Mouse (Mus musculus): ENCODE data around the gene Smok3a. TPM values are rescaled to one million over a fixed set of nuclear protein-coding genes. Genes with fewer than 3 reads are reported as not detected.

The Smok3a gene
- polyA plus RNA-seq, 2 experiments = not detected

DNA sequence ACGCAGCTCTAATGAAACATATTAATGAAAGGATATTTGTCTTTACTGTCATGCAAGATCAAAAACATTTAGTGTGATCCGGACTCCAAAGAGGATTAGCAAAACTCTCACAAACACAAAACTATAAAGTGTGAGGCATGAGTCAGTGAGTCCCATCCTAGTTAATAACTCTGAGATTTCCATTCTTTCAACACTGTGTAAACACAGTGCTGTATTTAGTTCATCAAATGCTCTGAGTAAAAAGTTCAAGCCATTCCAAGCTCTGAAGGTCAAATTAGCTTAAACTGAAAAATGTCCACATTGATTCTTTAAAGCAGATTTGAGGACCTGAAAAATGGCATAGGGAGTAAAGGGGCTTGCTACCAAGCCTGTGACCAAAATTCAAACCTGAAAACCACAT lies 42.0 kb upstream of the Smok3a start:
- Histone ChIP-seq H3K27ac (replicated peaks; ENCODE audit: low read depth, low read length) (no peak overlapping the region), H3K36me3 (ENCODE audit: control insufficient read depth, insufficient read depth, low read length) (no peaks in the 10 kb centered on the region), H3K4me1 (ENCODE audit: control insufficient read depth, insufficient read depth, low read length) (no peaks in the 10 kb centered on the region), H3K4me3 (replicated peaks; ENCODE audit: low read length) (no peak overlapping the region), H3K9me3 (ENCODE audit: control insufficient read depth, low read length) (no peaks in the 10 kb centered on the region), H3K9ac (ENCODE audit: low read depth, low read length, severe bottlenecking) (no peak overlapping the region), H3K4me2 (replicated peaks; ENCODE audit: low read depth, low read length, severe bottlenecking) (no peak overlapping the region), H3K27me3 (ENCODE audit: control insufficient read depth, insufficient read depth, low read length) (no peaks in the 10 kb centered on the region)
- ATAC-seq (ENCODE audit: low FRiP score, low read depth) = no peak
- 72% methylated on average over 2 of the region's 2 CpGs for WGBS
- no peak for DNase-seq (ENCODE audit: low spot score)
- TF ChIP-seq POLR2A (IDR thresholded peaks at IDR 0.05; ENCODE audit: borderline replicate concordance, extremely low read depth, insufficient read depth, insufficient read length) = no peak

DNA sequence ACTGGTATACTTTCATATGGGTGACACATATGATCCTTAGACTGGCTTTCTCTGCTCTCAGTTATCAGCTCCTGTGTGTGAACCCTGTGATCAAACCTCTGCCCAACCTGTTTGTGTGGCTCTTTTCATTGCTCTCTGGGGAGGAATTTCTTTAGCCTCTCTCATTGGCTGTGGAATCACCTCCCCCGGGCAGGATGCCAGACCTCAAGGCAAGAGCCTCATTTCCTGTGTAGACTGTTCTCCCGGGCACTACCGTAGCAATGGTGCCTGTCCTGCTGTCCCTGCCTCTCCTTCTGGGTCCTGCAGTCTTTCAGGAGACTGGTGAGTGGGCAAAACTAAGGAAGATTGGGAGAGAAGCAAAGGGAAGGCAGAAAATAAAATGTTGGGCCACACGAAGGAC lies 39.8 kb upstream of the Smok3a start, which contains the start of gene Azgp1:
Azgp1 (plus strand) TSS at position 221 of the 400 bp plus-strand sequence.
- Histone ChIP-seq H3K27me3 (ENCODE audit: control insufficient read depth, insufficient read depth, low read length) (no peaks in the 10 kb centered on the region), H3K4me3 (replicated peaks; ENCODE audit: low read length) (no peak within 1 kb of the TSS), H3K4me2 (replicated peaks; ENCODE audit: low read depth, low read length, severe bottlenecking) (no peak within 1 kb of the TSS), H3K9me3 (ENCODE audit: control insufficient read depth, low read length) (no peaks in the 10 kb centered on the region), H3K9ac (ENCODE audit: low read depth, low read length, severe bottlenecking) (no peak within 1 kb of the TSS), H3K36me3 (ENCODE audit: control insufficient read depth, insufficient read depth, low read length) (no peaks in the 10 kb centered on the region), H3K27ac (replicated peaks; ENCODE audit: low read depth, low read length) (no peak within 1 kb of the TSS), H3K4me1 (ENCODE audit: control insufficient read depth, insufficient read depth, low read length) (no peaks in the 10 kb centered on the region)
- no peak for TF ChIP-seq POLR2A (IDR thresholded peaks at IDR 0.05; ENCODE audit: borderline replicate concordance, extremely low read depth, insufficient read depth, insufficient read length)
- ATAC-seq (ENCODE audit: low FRiP score, low read depth) (no peak), DNase-seq (ENCODE audit: low spot score) (no peak)
- 57% methylated on average over 4 of the region's 4 CpGs for WGBS

DNA sequence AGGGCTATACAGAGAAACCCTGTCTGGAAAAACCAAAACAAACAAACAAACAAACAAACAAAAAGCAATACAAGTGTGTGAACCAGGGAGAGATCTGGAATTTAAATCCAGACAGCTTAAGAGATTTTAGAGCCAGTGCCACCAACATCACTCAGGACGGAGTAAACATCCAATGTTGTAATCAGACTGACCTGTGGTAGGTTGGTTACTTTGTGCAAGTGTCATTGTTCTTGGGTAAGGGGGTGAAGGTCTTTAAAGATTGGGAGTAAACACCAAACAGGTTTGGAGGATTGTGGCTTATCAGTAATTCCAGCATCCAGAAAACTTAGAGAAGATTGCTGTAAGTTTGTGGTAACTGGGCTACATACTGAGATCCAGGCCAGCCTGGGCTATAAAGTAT lies 34.7 kb upstream of the Smok3a start:
- Histone ChIP-seq H3K9ac (ENCODE audit: low read depth, low read length, severe bottlenecking) (no peak overlapping the region), H3K27me3 (ENCODE audit: control insufficient read depth, insufficient read depth, low read length) (no peaks in the 10 kb centered on the region), H3K27ac (replicated peaks; ENCODE audit: low read depth, low read length) (no peak overlapping the region), H3K4me3 (replicated peaks; ENCODE audit: low read length) (no peak overlapping the region), H3K4me1 (ENCODE audit: control insufficient read depth, insufficient read depth, low read length) (no peaks in the 10 kb centered on the region), H3K36me3 (ENCODE audit: control insufficient read depth, insufficient read depth, low read length) (no peaks in the 10 kb centered on the region), H3K9me3 (ENCODE audit: control insufficient read depth, low read length) (no peaks in the 10 kb centered on the region), H3K4me2 (replicated peaks; ENCODE audit: low read depth, low read length, severe bottlenecking) (no peak overlapping the region)
- no peak for TF ChIP-seq POLR2A (IDR thresholded peaks at IDR 0.05; ENCODE audit: borderline replicate concordance, extremely low read depth, insufficient read depth, insufficient read length)
- WGBS = 87% methylated on average over 1 of the region's 1 CpGs
- no peak for ATAC-seq (ENCODE audit: low FRiP score, low read depth)
- no peak for DNase-seq (ENCODE audit: low spot score)

DNA sequence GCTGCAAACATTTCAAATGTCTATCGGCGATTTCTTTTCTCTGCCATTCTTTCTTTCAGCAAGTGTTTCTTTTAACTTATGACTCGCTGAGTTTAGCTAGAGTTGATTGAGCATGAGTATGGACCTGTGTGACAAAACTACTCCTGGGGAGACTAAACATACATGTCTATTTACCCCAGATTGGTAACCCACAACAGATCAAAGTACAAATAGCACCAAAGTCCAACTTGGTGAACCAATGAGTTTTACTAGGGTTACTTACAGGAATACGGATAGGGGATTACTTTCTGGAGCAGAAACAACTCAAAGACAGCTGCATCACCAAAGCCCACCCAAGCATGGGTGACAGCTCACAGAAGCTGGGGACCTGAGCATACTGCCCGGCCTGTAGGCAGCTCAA lies 11.6 kb upstream of the Smok3a start:
- DNase-seq (ENCODE audit: low spot score) = no peak
- Histone ChIP-seq H3K4me1 (ENCODE audit: control insufficient read depth, insufficient read depth, low read length) (no peaks in the 10 kb centered on the region), H3K27ac (replicated peaks; ENCODE audit: low read depth, low read length) (no peak overlapping the region), H3K9ac (ENCODE audit: low read depth, low read length, severe bottlenecking) (no peak overlapping the region), H3K27me3 (ENCODE audit: control insufficient read depth, insufficient read depth, low read length) (no peaks in the 10 kb centered on the region), H3K36me3 (ENCODE audit: control insufficient read depth, insufficient read depth, low read length) (no peaks in the 10 kb centered on the region), H3K4me3 (replicated peaks; ENCODE audit: low read length) (no peak overlapping the region), H3K4me2 (replicated peaks; ENCODE audit: low read depth, low read length, severe bottlenecking) (no peak overlapping the region), H3K9me3 (ENCODE audit: control insufficient read depth, low read length) (no peaks in the 10 kb centered on the region)
- ATAC-seq (ENCODE audit: low FRiP score, low read depth) = no peak
- 86% methylated on average over 5 of the region's 5 CpGs for WGBS
- TF ChIP-seq POLR2A (IDR thresholded peaks at IDR 0.05; ENCODE audit: borderline replicate concordance, extremely low read depth, insufficient read depth, insufficient read length) = no peak

DNA sequence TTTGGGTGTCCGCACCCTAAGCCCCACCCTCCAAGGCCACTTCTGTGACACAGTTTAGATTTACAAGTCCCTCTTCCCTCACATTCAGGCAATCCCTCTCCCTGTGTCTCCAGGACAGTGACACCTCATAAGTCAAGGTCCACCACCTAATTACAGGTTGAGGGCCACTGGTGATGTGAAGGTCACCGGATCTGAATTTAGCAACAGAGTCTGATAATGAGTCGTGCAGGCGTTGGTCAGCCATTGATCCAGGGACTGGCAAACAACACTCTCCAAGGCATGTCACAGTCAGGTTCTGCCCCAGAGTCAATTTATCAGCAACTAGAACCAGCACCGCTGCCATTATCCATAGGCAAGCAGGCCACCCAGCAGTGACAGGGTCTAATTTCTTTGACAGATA lies 8.7 kb upstream of the Smok3a start:
- WGBS = 81% methylated on average over 5 of the region's 5 CpGs
- ATAC-seq (ENCODE audit: low FRiP score, low read depth) = no peak

DNA sequence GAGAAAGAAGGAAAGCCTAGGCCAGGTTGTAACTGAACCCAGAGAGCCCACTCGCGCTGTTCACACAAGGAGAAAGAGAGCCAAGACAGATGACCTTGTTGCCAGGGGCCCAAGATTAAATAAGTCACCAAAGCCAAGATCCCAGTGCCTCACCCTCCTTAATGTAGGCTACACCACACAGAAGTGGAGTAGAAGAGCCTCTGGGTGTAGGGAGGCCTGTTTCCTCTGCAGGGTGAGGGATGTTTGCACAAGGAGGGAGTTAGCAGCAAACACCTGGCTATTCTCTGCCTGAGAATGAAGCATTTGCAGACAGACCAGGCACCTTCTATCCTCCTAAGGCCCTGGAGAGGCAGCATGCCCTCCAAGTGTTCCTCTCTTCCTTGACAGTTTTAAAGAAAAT lies 4.5 kb upstream of the Smok3a start:
- DNase-seq (ENCODE audit: low spot score) (no peak), ATAC-seq (ENCODE audit: low FRiP score, low read depth) (no peak)
- Histone ChIP-seq H3K27me3 (ENCODE audit: control insufficient read depth, insufficient read depth, low read length) (no peaks in the 10 kb centered on the region), H3K27ac (replicated peaks; ENCODE audit: low read depth, low read length) (no peak overlapping the region), H3K9ac (ENCODE audit: low read depth, low read length, severe bottlenecking) (no peak overlapping the region), H3K4me3 (replicated peaks; ENCODE audit: low read length) (no peak overlapping the region), H3K9me3 (ENCODE audit: control insufficient read depth, low read length) (no peaks in the 10 kb centered on the region), H3K4me1 (ENCODE audit: control insufficient read depth, insufficient read depth, low read length) (no peaks in the 10 kb centered on the region), H3K4me2 (replicated peaks; ENCODE audit: low read depth, low read length, severe bottlenecking) (no peak overlapping the region), H3K36me3 (ENCODE audit: control insufficient read depth, insufficient read depth, low read length) (no peaks in the 10 kb centered on the region)
- TF ChIP-seq POLR2A (IDR thresholded peaks at IDR 0.05; ENCODE audit: borderline replicate concordance, extremely low read depth, insufficient read depth, insufficient read length) = no peak
- WGBS = 98% methylated on average over 2 of the region's 2 CpGs

More for the DNA sequence above, 8.7 kb upstream of the Smok3a start:
- Histone ChIP-seq H3K36me3 (ENCODE audit: control insufficient read depth, insufficient read depth, low read length) (no peaks in the 10 kb centered on the region), H3K27ac (replicated peaks; ENCODE audit: low read depth, low read length) (no peak overlapping the region), H3K4me1 (ENCODE audit: control insufficient read depth, insufficient read depth, low read length) (no peaks in the 10 kb centered on the region), H3K4me2 (replicated peaks; ENCODE audit: low read depth, low read length, severe bottlenecking) (no peak overlapping the region), H3K4me3 (replicated peaks; ENCODE audit: low read length) (no peak overlapping the region), H3K27me3 (ENCODE audit: control insufficient read depth, insufficient read depth, low read length) (no peaks in the 10 kb centered on the region), H3K9ac (ENCODE audit: low read depth, low read length, severe bottlenecking) (no peak overlapping the region), H3K9me3 (ENCODE audit: control insufficient read depth, low read length) (no peaks in the 10 kb centered on the region)
- no peak for TF ChIP-seq POLR2A (IDR thresholded peaks at IDR 0.05; ENCODE audit: borderline replicate concordance, extremely low read depth, insufficient read depth, insufficient read length)
- DNase-seq (ENCODE audit: low spot score) = no peak
